Mouse (Mus musculus): ENCODE data around the gene Prdm11. TPM values are rescaled to one million over a fixed set of nuclear protein-coding genes. Genes with fewer than 3 reads are reported as not detected.

Gene Prdm11
- polyA plus RNA-seq, 1 experiment from 2014 or later: 4.4 TPM

DNA sequence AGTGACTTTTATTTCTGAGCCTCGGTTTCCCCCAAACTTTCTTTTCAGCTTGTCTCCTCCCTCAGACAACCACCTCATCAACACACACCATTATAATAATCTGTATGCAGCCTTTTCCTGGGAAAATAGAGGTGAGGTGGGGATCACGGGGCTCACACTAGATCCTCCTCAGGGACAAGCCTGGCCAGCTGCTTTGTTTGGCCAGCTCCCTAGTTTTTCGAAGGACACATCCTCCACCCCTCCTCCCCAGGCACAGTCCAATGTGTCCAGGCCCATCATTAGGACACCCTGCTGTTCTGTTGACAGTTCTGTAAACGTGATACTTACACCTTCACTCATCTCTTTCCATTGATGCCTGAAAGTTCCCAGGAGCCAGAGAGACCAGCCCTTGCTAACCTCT lies 37.4 kb upstream of the Prdm11 start:
- no peak overlapping the region for H3K9ac ChIP-seq
- ATAC-seq (ENCODE audit: insufficient read depth) (peak; percentile 81), DNase-seq (peak; percentile 77)
- H3K4me1 ChIP-seq (ENCODE audit: insufficient read depth): peaks cover 17% of the 10 kb centered on the region
- 19% methylated on average over 4 of the region's 4 CpGs for WGBS
- H3K4me2 ChIP-seq: peak overlapping the region; percentile 10; the same call in 1 of the 2 replicates
- peak overlapping the region; percentile 76 for H3K27ac ChIP-seq (ENCODE audit: low read depth)
- no peaks in the 10 kb centered on the region for H3K27me3 ChIP-seq (ENCODE audit: insufficient read depth, low read length)
- H3K36me3 ChIP-seq (ENCODE audit: insufficient read depth): no peaks in the 10 kb centered on the region
- no peaks in the 10 kb centered on the region for H3K9me3 ChIP-seq (ENCODE audit: low read depth, low read length)
- H3K4me3 ChIP-seq (ENCODE audit: low read depth, low read length): no peak overlapping the region
- no peak for TF ChIP-seq CTCF (IDR thresholded peaks at IDR 0.05; ENCODE audit: low read depth)

GRCm38 (mm10) chr2:93082846-93083245 lies 36.9 kb upstream of the Prdm11 start:
- Histone ChIP-seq H3K9ac (no peak overlapping the region), H3K36me3 (ENCODE audit: insufficient read depth) (no peaks in the 10 kb centered on the region), H3K4me2 (0 out of 2 replicates have a peak overlapping the region, but pooled peaks have one; percentile 10), H3K27me3 (ENCODE audit: insufficient read depth, low read length) (no peaks in the 10 kb centered on the region), H3K9me3 (ENCODE audit: low read depth, low read length) (no peaks in the 10 kb centered on the region), H3K4me3 (ENCODE audit: low read depth, low read length) (no peak overlapping the region), H3K4me1 (ENCODE audit: insufficient read depth) (peaks cover 17% of the 10 kb centered on the region), H3K27ac (ENCODE audit: low read depth) (peak overlapping the region; percentile 76)
- peak; percentile 95 for ATAC-seq (ENCODE audit: insufficient read depth)
- WGBS: 28% methylated on average over 3 of the region's 3 CpGs
- TF ChIP-seq CTCF (IDR thresholded peaks at IDR 0.05; ENCODE audit: low read depth): no peak
- DNase-seq: peak; percentile 97

DNA sequence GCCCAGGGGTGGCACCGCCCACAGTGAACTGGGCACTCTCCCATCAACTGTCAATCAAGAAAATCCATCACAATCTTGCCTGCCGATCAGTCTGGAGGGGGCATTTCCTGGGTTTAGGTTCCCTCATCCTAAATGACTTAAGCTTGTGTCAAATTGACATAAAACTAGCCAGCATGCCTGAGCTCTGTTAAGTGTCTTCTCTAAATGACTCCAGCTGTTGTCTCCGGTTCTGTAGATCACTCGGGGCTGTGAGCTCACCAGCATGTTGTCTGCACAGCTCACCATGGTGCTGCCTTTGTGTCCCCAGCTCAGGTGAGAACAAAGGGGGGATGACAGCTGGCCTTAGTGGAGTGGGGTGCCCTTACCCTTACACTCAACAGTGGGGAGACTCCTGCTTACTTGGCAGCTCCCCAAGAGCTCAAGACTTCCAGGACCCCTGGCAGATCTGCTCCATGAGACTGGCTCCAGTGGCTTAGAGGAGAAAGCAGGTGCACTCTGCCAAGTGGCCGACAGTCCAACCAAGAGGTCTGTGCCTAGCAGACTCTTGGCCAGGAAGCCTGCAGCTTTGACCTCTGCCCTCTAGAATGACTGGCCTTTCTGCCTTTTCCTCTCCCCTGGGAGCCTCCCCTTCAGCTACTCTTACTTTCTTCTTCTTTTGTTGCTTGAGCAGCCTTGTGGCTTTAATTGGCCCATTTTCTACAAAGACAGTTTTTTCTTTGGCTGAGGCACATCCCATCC lies 35.1 kb upstream of the Prdm11 start:
- H3K9ac ChIP-seq: no peak overlapping the region
- no peaks in the 10 kb centered on the region for H3K36me3 ChIP-seq (ENCODE audit: insufficient read depth)
- no peaks in the 10 kb centered on the region for H3K27me3 ChIP-seq (ENCODE audit: insufficient read depth, low read length)
- H3K4me2 ChIP-seq: no peak overlapping the region
- 38% methylated on average over 5 of the region's 5 CpGs for WGBS
- no peak for TF ChIP-seq CTCF (IDR thresholded peaks at IDR 0.05; ENCODE audit: low read depth)
- H3K4me1 ChIP-seq (ENCODE audit: insufficient read depth): peaks cover 17% of the 10 kb centered on the region
- ATAC-seq (ENCODE audit: insufficient read depth): no peak
- H3K27ac ChIP-seq (ENCODE audit: low read depth): no peak overlapping the region; the same call in 1 of the 2 replicates
- peak; percentile 53 for DNase-seq
- H3K4me3 ChIP-seq (ENCODE audit: low read depth, low read length): no peak overlapping the region
- H3K9me3 ChIP-seq (ENCODE audit: low read depth, low read length): no peaks in the 10 kb centered on the region

- no peaks in the 10 kb centered on the region for H3K36me3 ChIP-seq (ENCODE audit: insufficient read depth)
- peaks cover 9% of the 10 kb centered on the region for H3K4me1 ChIP-seq (ENCODE audit: insufficient read depth)
- no peaks in the 10 kb centered on the region for H3K27me3 ChIP-seq (ENCODE audit: insufficient read depth, low read length)
- no peak overlapping the region for H3K4me3 ChIP-seq (ENCODE audit: low read depth, low read length)
- ATAC-seq (ENCODE audit: insufficient read depth) (no peak), DNase-seq (no peak)
- 64% methylated on average over 4 of the region's 4 CpGs for WGBS
- H3K4me2 ChIP-seq: no peak overlapping the region
- no peaks in the 10 kb centered on the region for H3K9me3 ChIP-seq (ENCODE audit: low read depth, low read length)
- TF ChIP-seq CTCF (IDR thresholded peaks at IDR 0.05; ENCODE audit: low read depth): no peak
- no peak overlapping the region for H3K9ac ChIP-seq
- no peak overlapping the region for H3K27ac ChIP-seq (ENCODE audit: low read depth)
Observed at GRCm38 (mm10) chr2:93079394-93079793, 33.4 kb upstream of the Prdm11 start.

- Histone ChIP-seq H3K4me2 (no peak overlapping the region), H3K36me3 (ENCODE audit: insufficient read depth) (no peaks in the 10 kb centered on the region), H3K9ac (no peak overlapping the region), H3K9me3 (ENCODE audit: low read depth, low read length) (no peaks in the 10 kb centered on the region), H3K4me3 (ENCODE audit: low read depth, low read length) (no peak overlapping the region), H3K4me1 (ENCODE audit: insufficient read depth) (no peaks in the 10 kb centered on the region), H3K27ac (ENCODE audit: low read depth) (no peak overlapping the region), H3K27me3 (ENCODE audit: insufficient read depth, low read length) (no peaks in the 10 kb centered on the region)
- ATAC-seq (ENCODE audit: insufficient read depth) (no peak), DNase-seq (no peak)
- TF ChIP-seq CTCF (IDR thresholded peaks at IDR 0.05; ENCODE audit: low read depth): no peak
- WGBS: 55% methylated on average over 6 of the region's 6 CpGs
Observed at GRCm38 (mm10) chr2:93076578-93076955, 30.6 kb upstream of the Prdm11 start.

- peak; percentile 91 for DNase-seq
- H3K27ac ChIP-seq (ENCODE audit: low read depth): no peak overlapping the region
- no peaks in the 10 kb centered on the region for H3K4me1 ChIP-seq (ENCODE audit: insufficient read depth)
- H3K4me2 ChIP-seq: no peak overlapping the region
- WGBS: 40% methylated on average over 15 of the region's 15 CpGs
- no peak overlapping the region for H3K9ac ChIP-seq
- TF ChIP-seq CTCF (IDR thresholded peaks at IDR 0.05; ENCODE audit: low read depth): peak; percentile 98
- H3K27me3 ChIP-seq (ENCODE audit: insufficient read depth, low read length): no peaks in the 10 kb centered on the region
- H3K9me3 ChIP-seq (ENCODE audit: low read depth, low read length): no peaks in the 10 kb centered on the region
- peak; percentile 57; the same call in 1 of the 2 replicates for ATAC-seq (ENCODE audit: insufficient read depth)
- H3K36me3 ChIP-seq (ENCODE audit: insufficient read depth): no peaks in the 10 kb centered on the region
- H3K4me3 ChIP-seq (ENCODE audit: low read depth, low read length): no peak overlapping the region
Observed at GRCm38 (mm10) chr2:93075738-93076577, 30.0 kb upstream of the Prdm11 start.

DNA sequence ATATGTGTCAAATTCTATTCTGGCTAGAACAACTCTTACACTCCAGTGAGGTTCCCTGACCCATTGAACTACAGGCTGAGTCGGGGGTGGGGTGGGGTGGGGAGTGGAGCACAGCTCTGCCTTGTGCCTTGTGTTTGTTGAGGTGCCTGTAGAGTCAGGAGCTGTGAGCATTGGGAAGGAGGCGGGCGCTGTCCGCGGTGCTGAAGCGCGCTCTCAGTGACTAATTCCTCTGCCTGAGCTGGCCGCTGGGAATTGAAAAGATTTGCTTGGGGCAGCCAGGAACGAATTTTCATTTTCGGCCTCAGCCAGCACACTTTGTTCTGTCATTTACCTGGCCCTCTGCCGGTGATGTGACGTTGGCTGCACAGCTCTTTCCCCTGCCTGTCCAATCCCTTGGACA lies 25.7 kb upstream of the Prdm11 start:
- Histone ChIP-seq H3K4me1 (ENCODE audit: insufficient read depth) (no peaks in the 10 kb centered on the region), H3K4me2 (no peak overlapping the region), H3K4me3 (ENCODE audit: low read depth, low read length) (no peak overlapping the region), H3K9me3 (ENCODE audit: low read depth, low read length) (no peaks in the 10 kb centered on the region), H3K27ac (ENCODE audit: low read depth) (no peak overlapping the region), H3K9ac (no peak overlapping the region), H3K36me3 (ENCODE audit: insufficient read depth) (no peaks in the 10 kb centered on the region), H3K27me3 (ENCODE audit: insufficient read depth, low read length) (no peaks in the 10 kb centered on the region)
- WGBS: 4% methylated on average over 12 of the region's 12 CpGs
- DNase-seq (peak; percentile 92), ATAC-seq (ENCODE audit: insufficient read depth) (no peak)
- no peak for TF ChIP-seq CTCF (IDR thresholded peaks at IDR 0.05; ENCODE audit: low read depth)

Measured in lung, embryonic 14.5 days (tissue).